Mouse (Mus musculus) layer of hippocampus, adult 9-10 months (tissue): ENCODE measurements at regions not wholly inside any gene's neighbourhood (a gene's known extent, or its start where the extent isn't known, plus 50 kb on each side); places are given as distances from the start of the nearest gene placed in this dataset.

Experiments used
- DNase-seq: peaks from one replicate; pipeline ENCODE4 v3.0.0; 2022; ENCODE audit warnings: low spot score

- DNase-seq, result no peak
These were observed 77.4 kb upstream of the Nfe2l3 start for GRCm38 (mm10) chr6:51355041-51355440.

- no peak for DNase-seq
These were observed 70.8 kb upstream of the Nfe2l3 start for GRCm38 (mm10) chr6:51361611-51362180.

GRCm38 (mm10) chr6:51362475-51363226 lies 69.8 kb upstream of the Nfe2l3 start:
- DNase-seq, result peak; percentile 53

- no peak for DNase-seq
These were observed 67.7 kb upstream of the Nfe2l3 start for GRCm38 (mm10) chr6:51364776-51365175.

GRCm38 (mm10) chr6:51369771-51370170 lies 62.7 kb upstream of the Nfe2l3 start:
- DNase-seq, result no peak

GRCm38 (mm10) chr6:51372357-51372756 lies 60.1 kb upstream of the Nfe2l3 start:
- DNase-seq, result no peak

GRCm38 (mm10) chr6:51378436-51378835 lies 54.0 kb upstream of the Nfe2l3 start:
- no peak for DNase-seq

- DNase-seq, result no peak
These were observed 53.4 kb upstream of the Nfe2l3 start for GRCm38 (mm10) chr6:51379074-51379473.

GRCm38 (mm10) chr6:51379560-51380274 lies 52.8 kb upstream of the Nfe2l3 start:
- peak; percentile 32 for DNase-seq

GRCm38 (mm10) chr6:51380275-51380575 lies 52.2 kb upstream of the Nfe2l3 start:
- DNase-seq, result no peak

- no peak for DNase-seq
These were observed 51.0 kb upstream of the Nfe2l3 start for GRCm38 (mm10) chr6:51381465-51381864.
